Mouse (Mus musculus): Measurements from ENCODE around the gene Kif24. TPM values are rescaled to one million over a fixed set of nuclear protein-coding genes. Genes with fewer than 3 reads are reported as not detected.
"Not testable (repeated sequence)": the region's sequence is repeated elsewhere in the genome, so short reads cannot be mapped to it uniquely, and the experiment has no call there.

The Kif24 gene
- polyA plus RNA-seq, 1 experiment from 2014 or later = 5.8 TPM

DNA sequence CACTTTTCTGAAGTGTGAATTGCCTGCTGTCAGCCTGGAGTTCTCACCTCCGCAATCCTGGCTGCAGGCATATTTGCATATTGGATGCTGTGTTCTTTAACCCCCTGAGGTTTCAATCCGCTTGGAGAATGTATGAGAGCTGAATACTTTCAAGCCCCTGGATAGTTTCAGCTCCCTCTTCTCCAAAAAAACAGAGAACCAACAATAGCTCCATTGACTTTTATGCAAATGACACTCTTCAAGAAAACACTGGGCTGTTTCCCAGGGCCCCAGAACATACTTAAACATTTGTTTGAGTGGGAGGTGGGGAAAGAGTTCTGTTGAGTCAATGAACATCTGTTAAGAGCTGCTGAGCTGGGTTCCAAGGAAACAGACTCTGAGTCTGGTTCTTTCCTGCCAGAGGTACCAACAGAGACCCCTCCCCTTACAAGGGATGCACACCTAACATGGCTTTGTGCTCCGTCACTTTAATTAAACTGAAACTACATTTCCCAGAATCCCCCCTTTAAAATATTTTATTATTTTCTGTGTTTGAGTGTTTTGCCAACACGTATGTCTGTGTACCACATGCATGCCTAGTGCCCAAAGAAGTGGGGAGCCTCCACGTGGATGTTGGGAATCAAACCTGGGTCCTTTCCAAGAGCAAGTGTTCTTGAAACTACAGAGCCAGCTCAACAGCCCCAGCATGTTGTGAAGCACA, 6.1 kb upstream of the Kif24 start:
- Histone ChIP-seq H3K9me3 (ENCODE audit: low read length) (no peaks in the 10 kb centered on the region), H3K36me3 (ENCODE audit: insufficient read depth, low read length) (no peaks in the 10 kb centered on the region), H3K27me3 (ENCODE audit: insufficient read depth, low read length) (no peaks in the 10 kb centered on the region), H3K4me1 (ENCODE audit: insufficient read depth, low read length) (peaks cover 2% of the 10 kb centered on the region; the same call in 1 of the 2 replicates), H3K27ac (ENCODE audit: low read length) (no peak overlapping the region), H3K4me2 (replicated peaks; ENCODE audit: low read depth, low read length) (no peak overlapping the region), H3K9ac (replicated peaks; ENCODE audit: low read length) (no peak overlapping the region), H3K4me3 (ENCODE audit: low read length) (no peak overlapping the region)
- no peak for ATAC-seq (ENCODE audit: low FRiP score, low TSS enrichment)
- 54% methylated on average over 5 of the region's 5 CpGs for WGBS

- H3K36me3 ChIP-seq (ENCODE audit: insufficient read depth, low read length) = no peaks in the 10 kb centered on the region
- H3K9ac ChIP-seq (replicated peaks; ENCODE audit: low read length) = no peak overlapping the region
- no peak for ATAC-seq (ENCODE audit: low FRiP score, low TSS enrichment)
- H3K4me3 ChIP-seq (ENCODE audit: low read length) = no peak overlapping the region
- H3K4me2 ChIP-seq (replicated peaks; ENCODE audit: low read depth, low read length) = no peak overlapping the region
- WGBS = 65% methylated on average over 7 of the region's 7 CpGs
- no peak overlapping the region for H3K27ac ChIP-seq (ENCODE audit: low read length)
- no peaks in the 10 kb centered on the region for H3K27me3 ChIP-seq (ENCODE audit: insufficient read depth, low read length)
- peaks cover 8% of the 10 kb centered on the region; the same call in 1 of the 2 replicates for H3K4me1 ChIP-seq (ENCODE audit: insufficient read depth, low read length)
- H3K9me3 ChIP-seq (ENCODE audit: low read length) = no peaks in the 10 kb centered on the region
Observed at GRCm38 (mm10) chr4:41470051-41470683, 5.5 kb upstream of the Kif24 start.

DNA sequence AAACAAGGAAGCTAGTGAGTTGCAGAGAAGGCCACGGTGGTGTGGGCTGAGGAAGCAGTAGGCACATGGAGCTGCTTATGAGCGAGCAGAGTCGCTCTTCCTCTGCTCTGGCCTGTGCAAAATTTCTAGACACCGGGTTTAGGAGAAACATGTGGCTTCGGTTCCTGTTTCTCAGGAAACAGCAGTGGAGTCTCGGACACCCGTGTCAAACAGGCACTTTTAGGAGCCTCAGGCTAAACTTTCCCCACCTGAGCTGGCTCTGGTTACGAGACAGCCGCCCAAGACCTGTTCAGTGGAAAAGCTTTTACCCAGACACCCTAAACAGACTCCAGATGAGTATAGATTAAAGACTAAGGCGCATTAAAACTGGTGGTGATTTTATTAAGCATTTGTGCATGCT, 4.5 kb upstream of the Kif24 start:
- H3K36me3 ChIP-seq (ENCODE audit: insufficient read depth, low read length) = no peaks in the 10 kb centered on the region
- no peak for ATAC-seq (ENCODE audit: low FRiP score, low TSS enrichment)
- H3K4me3 ChIP-seq (ENCODE audit: low read length) = no peak overlapping the region
- peaks cover 8% of the 10 kb centered on the region; the same call in 1 of the 2 replicates for H3K4me1 ChIP-seq (ENCODE audit: insufficient read depth, low read length)
- H3K27me3 ChIP-seq (ENCODE audit: insufficient read depth, low read length) = no peaks in the 10 kb centered on the region
- H3K27ac ChIP-seq (ENCODE audit: low read length) = no peak overlapping the region
- no peak overlapping the region for H3K9ac ChIP-seq (replicated peaks; ENCODE audit: low read length)
- 70% methylated on average over 10 of the region's 10 CpGs for WGBS
- H3K9me3 ChIP-seq (ENCODE audit: low read length) = no peaks in the 10 kb centered on the region
- H3K4me2 ChIP-seq (replicated peaks; ENCODE audit: low read depth, low read length) = no peak overlapping the region

DNA sequence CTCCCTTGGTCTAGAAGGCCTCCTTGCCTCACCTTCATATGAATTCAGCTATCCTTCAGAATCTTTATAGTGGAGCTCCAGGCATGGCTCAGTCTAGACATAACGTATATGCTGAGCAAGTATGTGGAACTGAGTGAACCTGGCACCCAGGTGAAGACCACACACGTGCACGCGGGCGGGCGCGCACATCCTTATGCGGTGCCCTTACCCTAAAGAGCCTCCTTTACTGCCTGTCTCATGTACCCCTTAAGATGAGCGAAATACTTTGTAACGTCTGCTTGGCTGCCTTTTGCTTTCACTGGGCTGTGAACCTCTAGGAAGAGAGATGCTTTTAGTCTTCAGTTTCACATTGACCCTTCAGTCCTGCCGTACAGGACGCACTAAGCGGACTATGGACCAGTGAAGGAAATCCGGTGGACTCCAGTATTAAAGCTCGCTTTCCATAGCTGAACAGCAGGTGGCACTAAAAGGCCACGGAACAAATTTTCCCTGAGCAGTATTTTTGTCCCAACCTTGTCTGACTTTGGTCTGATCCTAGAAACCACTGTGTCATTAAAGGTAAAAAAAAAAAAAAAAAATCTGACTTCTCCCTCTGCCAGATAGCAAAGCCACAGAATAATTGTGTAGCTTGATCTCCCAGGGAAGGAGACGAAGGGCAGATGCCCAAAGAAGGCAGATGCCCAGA, 3.9 kb upstream of the Kif24 start:
- no peak for ATAC-seq (ENCODE audit: low FRiP score, low TSS enrichment)
- H3K4me2 ChIP-seq (replicated peaks; ENCODE audit: low read depth, low read length) = no peak overlapping the region
- no peak overlapping the region for H3K4me3 ChIP-seq (ENCODE audit: low read length)
- 55% methylated on average over 17 of the region's 17 CpGs for WGBS
- H3K36me3 ChIP-seq (ENCODE audit: insufficient read depth, low read length) = no peaks in the 10 kb centered on the region
- no peaks in the 10 kb centered on the region for H3K9me3 ChIP-seq (ENCODE audit: low read length)
- H3K9ac ChIP-seq (replicated peaks; ENCODE audit: low read length) = no peak overlapping the region
- peaks cover 12% of the 10 kb centered on the region for H3K4me1 ChIP-seq (ENCODE audit: insufficient read depth, low read length)
- H3K27ac ChIP-seq (ENCODE audit: low read length) = no peak overlapping the region
- H3K27me3 ChIP-seq (ENCODE audit: insufficient read depth, low read length) = no peaks in the 10 kb centered on the region

GRCm38 (mm10) chr4:41465287-41465665, 589 bp upstream of the Kif24 start:
- Histone ChIP-seq H3K27ac (ENCODE audit: low read length) (peak overlapping the region; percentile 51; the same call in 1 of the 2 replicates), H3K36me3 (ENCODE audit: insufficient read depth, low read length) (no peaks in the 10 kb centered on the region)

GRCm38 (mm10) chr4:41463051-41463738, 1.5 kb downstream of the Kif24 start:
- H3K36me3 ChIP-seq (ENCODE audit: insufficient read depth, low read length); ATAC-seq (ENCODE audit: low FRiP score, low TSS enrichment); H3K9ac ChIP-seq (replicated peaks; ENCODE audit: low read length); H3K27me3 ChIP-seq (ENCODE audit: insufficient read depth, low read length); H3K27ac ChIP-seq (ENCODE audit: low read length); H3K9me3 ChIP-seq (ENCODE audit: low read length): not testable (repeated sequence)
- H3K4me1 ChIP-seq (ENCODE audit: insufficient read depth, low read length) = peaks cover 19% of the 10 kb centered on the region
- H3K4me3 ChIP-seq (ENCODE audit: low read length) = peak overlapping the region; percentile 90; the same call in 1 of the 2 replicates
- WGBS = 81% methylated on average over 3 of the region's 3 CpGs
- H3K4me2 ChIP-seq (replicated peaks; ENCODE audit: low read depth, low read length) = peak overlapping the region; percentile 73

More at GRCm38 (mm10) chr4:41465287-41465665, 589 bp upstream of the Kif24 start:
- H3K4me1 ChIP-seq (ENCODE audit: insufficient read depth, low read length) = peaks cover 19% of the 10 kb centered on the region
- ATAC-seq (ENCODE audit: low FRiP score, low TSS enrichment) = no peak; the same call in 1 of the 2 replicates
- peak overlapping the region; percentile 73 for H3K9ac ChIP-seq (replicated peaks; ENCODE audit: low read length)
- WGBS = 3% methylated on average over 17 of the region's 17 CpGs
- peak overlapping the region; percentile 90 for H3K4me3 ChIP-seq (ENCODE audit: low read length)
- H3K27me3 ChIP-seq (ENCODE audit: insufficient read depth, low read length) = no peaks in the 10 kb centered on the region
- H3K4me2 ChIP-seq (replicated peaks; ENCODE audit: low read depth, low read length) = peak overlapping the region; percentile 59
- H3K9me3 ChIP-seq (ENCODE audit: low read length) = no peaks in the 10 kb centered on the region

DNA sequence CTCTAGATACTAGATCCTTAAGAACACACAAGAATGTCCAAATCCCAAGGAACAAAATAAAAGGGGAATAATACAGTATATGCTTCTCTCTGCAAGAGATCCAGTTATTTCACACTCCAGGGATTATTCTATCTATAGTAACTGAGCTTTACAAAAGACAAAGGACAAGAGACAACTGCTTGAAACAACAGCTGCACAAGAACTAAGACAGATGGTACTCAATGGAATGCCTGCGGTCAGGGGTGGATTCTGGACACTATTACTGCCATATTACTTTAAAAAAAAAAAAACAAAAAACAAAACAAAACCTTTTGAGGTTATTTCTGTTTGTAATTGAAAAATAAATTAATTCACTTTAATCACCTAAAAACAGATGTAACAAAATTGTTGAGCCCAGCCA, 4.0 kb downstream of the Kif24 start:
- no peaks in the 10 kb centered on the region for H3K9me3 ChIP-seq (ENCODE audit: low read length)
- H3K4me2 ChIP-seq (replicated peaks; ENCODE audit: low read depth, low read length) = no peak overlapping the region
- peaks cover 16% of the 10 kb centered on the region for H3K4me1 ChIP-seq (ENCODE audit: insufficient read depth, low read length)
- H3K27ac ChIP-seq (ENCODE audit: low read length) = no peak overlapping the region
- H3K36me3 ChIP-seq (ENCODE audit: insufficient read depth, low read length) = no peaks in the 10 kb centered on the region
- no peaks in the 10 kb centered on the region for H3K27me3 ChIP-seq (ENCODE audit: insufficient read depth, low read length)
- WGBS = 97% methylated on average over 1 of the region's 1 CpGs
- no peak overlapping the region for H3K4me3 ChIP-seq (ENCODE audit: low read length)
- ATAC-seq (ENCODE audit: low FRiP score, low TSS enrichment) = no peak
- no peak overlapping the region for H3K9ac ChIP-seq (replicated peaks; ENCODE audit: low read length)

DNA sequence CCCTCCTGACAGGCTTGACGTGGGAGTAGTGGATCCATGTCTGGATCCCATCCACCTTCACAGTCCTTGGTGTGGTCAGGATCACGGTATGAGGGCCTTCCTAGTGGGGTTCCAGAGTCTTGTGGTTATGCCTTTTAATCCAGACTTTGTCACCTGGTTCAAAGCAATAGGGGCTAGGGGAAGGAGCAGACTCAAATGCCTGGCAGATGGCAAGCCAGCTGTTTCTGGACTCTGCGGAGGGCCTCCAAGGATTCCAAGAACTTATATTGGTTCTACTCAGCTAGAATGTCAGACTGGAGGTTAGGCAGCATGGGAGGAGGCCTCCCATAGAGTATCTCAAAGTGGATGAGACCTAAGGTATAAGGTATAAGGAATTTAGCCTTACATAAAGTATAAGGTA, 17.1 kb downstream of the Kif24 start:
- no peaks in the 10 kb centered on the region for H3K27me3 ChIP-seq (ENCODE audit: insufficient read depth, low read length)
- no peak overlapping the region for H3K4me2 ChIP-seq (replicated peaks; ENCODE audit: low read depth, low read length)
- no peak for ATAC-seq (ENCODE audit: low FRiP score, low TSS enrichment)
- no peak overlapping the region for H3K9ac ChIP-seq (replicated peaks; ENCODE audit: low read length)
- H3K27ac ChIP-seq (ENCODE audit: low read length) = no peak overlapping the region
- 0 out of 2 replicates have a peak, but pooled peaks cover 3% of the 10 kb centered on the region for H3K36me3 ChIP-seq (ENCODE audit: insufficient read depth, low read length)
- H3K4me3 ChIP-seq (ENCODE audit: low read length) = no peak overlapping the region
- no peaks in the 10 kb centered on the region for H3K4me1 ChIP-seq (ENCODE audit: insufficient read depth, low read length)
- peaks cover 2% of the 10 kb centered on the region; the same call in 1 of the 2 replicates for H3K9me3 ChIP-seq (ENCODE audit: low read length)
- WGBS = 98% methylated on average over 3 of the region's 3 CpGs

DNA sequence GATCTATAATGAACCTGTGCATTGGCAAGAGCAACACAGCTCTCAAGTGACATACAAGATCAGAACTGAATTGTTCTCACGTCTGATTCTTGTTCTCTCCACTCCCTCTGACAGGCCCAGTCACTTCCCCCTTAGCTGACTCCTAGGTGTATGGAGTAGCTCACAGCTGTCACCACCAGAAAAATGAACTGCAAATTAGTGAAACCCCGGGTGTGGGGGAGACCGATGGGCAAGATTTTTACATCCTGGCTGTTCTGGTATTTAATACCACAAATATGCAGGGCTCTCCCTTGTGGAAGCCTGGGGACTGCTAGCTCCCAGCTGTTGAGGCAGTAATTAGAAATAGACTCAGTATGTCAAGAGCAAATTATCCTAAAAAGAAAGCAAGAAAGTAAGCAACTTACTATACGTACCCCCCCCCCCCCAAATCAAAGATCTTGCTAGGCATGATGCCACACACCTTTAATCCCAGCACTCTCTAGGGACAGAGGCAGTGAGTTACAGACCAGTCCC, 21.8 kb downstream of the Kif24 start:
- Histone ChIP-seq H3K4me2 (replicated peaks; ENCODE audit: low read depth, low read length) (no peak overlapping the region), H3K9me3 (ENCODE audit: low read length) (no peaks in the 10 kb centered on the region), H3K4me3 (ENCODE audit: low read length) (no peak overlapping the region), H3K36me3 (ENCODE audit: insufficient read depth, low read length) (no peaks in the 10 kb centered on the region), H3K27me3 (ENCODE audit: insufficient read depth, low read length) (no peaks in the 10 kb centered on the region), H3K9ac (replicated peaks; ENCODE audit: low read length) (no peak overlapping the region), H3K27ac (ENCODE audit: low read length) (no peak overlapping the region), H3K4me1 (ENCODE audit: insufficient read depth, low read length) (no peaks in the 10 kb centered on the region)
- 57% methylated on average over 4 of the region's 4 CpGs for WGBS
- no peak for ATAC-seq (ENCODE audit: low FRiP score, low TSS enrichment)
